Mouse (Mus musculus) B cell, adult 67 days (primary cell): Measurements from ENCODE around the gene Arl6ip6. TPM values are rescaled to one million over a fixed set of nuclear protein-coding genes. Genes with fewer than 3 reads are reported as not detected.

Experiments used
- total RNA-seq, 2 experiments: library from RNA; stranded (reverse); gene quantifications; 4 replicates each; pipeline ENCODE4 v1.2.4; 2023

Arl6ip6 gene
- 10 to 100 TPM; 25.5 to 26.7 TPM for total RNA-seq

DNA sequence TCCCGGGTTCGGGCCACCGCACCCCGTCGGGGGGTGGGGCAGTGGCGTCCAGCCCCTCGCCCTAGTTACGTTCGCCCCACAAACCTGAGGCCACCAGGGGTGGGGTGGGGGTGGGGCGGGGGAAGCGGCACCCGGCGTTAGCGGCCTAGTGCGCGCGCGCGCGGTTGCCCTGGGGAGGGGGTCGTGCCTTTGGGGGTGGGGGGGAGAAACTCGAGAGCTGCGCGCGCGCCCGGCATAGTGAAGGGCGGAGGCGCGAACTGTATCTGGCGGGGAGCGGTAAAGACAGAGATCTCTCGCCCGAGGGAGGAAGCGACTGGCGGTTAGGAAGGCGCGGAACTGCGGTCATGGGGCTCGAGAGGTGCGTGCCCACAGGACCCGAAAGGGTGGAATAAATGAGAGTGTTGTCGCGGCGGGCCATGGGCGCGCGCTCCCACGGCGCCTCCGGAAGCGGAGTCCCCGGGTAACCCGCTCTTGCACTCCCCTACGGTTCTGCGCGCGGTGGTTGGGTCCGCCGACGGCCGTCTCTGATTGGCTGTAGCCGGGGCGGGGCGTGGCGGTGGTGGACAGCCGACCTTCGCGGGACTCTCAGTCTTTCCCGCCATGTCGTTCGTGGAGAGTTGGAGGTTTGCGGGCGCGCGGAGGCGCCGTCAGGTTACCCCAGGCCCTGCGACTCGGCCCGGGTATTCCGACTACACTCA is at the start of gene Arl6ip6:
Gene Arl6ip6 (plus strand): TSS at position 204 of the 698 bp plus-strand sequence.

DNA sequence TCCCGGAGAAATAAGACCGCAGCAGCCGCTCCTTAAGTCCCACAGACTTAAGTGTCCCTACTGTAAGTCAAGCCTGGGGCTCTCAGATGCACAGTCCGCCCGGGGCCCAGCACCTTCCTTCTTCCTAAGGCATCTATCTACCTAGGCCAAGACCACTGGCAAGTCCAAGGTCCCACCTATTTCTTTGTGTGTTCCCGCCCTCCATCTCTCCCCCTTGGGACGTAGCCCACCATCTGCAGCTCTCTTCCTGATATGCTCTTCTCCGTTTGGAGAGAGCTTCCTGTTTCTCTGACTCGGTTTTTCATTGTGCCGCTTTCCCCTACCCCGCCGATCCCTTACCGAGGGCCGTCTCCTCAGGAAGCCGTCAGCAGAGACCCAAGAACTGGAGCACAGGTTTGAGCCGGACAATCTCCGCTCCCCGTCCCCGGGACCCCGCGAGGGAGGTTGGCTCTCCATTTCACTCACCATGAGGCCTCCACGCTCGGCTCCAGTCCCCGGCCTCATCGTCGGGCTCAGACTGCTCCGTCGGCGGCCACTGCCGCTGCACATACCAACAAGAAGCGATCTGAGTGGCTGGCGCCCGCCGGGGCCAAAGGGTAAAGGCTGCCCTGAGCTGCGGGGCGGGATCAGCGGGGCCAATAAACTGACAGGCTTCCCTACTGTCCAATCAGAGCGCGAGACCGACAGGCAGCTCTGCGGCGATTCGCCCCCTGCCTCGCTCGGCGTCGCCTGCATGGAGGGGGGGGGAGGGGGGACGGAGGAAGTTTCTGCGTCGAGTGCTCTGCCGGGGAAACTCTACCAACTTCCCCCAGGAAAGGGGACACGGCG is 628 bp upstream of the Arl6ip6 start, which contains the start of gene Prpf40a:
Gene Prpf40a (minus strand): TSS at position 601 of the 828 bp plus-strand sequence.

Other genes with a start within 250 kb of the Arl6ip6 start
- 10 to 100 TPM; 91.9 to 99.7 TPM for gene Prpf40a, start 442 bp upstream of the Arl6ip6 start, total RNA-seq